Mouse (Mus musculus) bone marrow macrophage, adult 2 months (primary cell): ENCODE measurements at regions not wholly inside any gene's neighbourhood (a gene's known extent, or its start where the extent isn't known, plus 50 kb on each side); places are given as distances from the start of the nearest gene placed in this dataset.

Source experiments
- CTCF ChIP-seq: IDR thresholded peaks from 2 replicates; pipeline ENCODE4 v1.5.1; 2012; ENCODE audit warnings: low read depth, mild to moderate bottlenecking, low read length, moderate library complexity
- POLR2A ChIP-seq: IDR thresholded peaks from 2 replicates; pipeline ENCODE4 v1.6.1; 2012; ENCODE audit warnings: mild to moderate bottlenecking, low read depth, low read length, borderline replicate concordance

- TF ChIP-seq POLR2A (no peak), CTCF (no peak)
Measured at GRCm38 (mm10) chr4:150755446-150755845, 98.3 kb upstream of the Errfi1 start.
